Mouse (Mus musculus): ENCODE measurements around the gene Zfp606.

Gene Zfp606

GRCm38 (mm10) chr7:12478158-12479008 lies at the start of gene Zfp606:
TSS of gene Zfp606 (plus strand) at chr7:12478293.
- peak; percentile 85 for DNase-seq

- DNase-seq = no peak
Measured at GRCm38 (mm10) chr7:12479009-12479346, 885 bp downstream of the Zfp606 start.

DNA sequence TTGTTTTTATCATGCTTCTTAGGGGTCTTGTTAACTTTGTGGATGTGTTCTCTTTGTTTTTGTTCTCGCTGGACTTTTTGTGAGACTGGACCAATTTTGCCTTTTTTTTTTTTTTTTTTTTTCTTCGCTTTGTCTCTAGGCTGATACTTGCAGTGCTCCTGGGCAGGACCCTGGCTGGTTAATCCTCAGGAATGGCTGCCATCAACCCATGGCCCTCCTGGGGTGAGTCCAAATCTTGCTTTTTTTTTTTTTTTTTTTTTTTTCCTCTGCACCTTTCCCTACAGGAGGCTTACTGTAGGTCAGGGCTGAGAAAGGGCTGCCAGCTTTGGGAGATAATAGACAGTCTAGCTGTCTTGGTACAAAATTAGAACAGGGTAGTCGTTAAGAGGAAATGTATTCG lies 1.4 kb downstream of the Zfp606 start:
- DNase-seq = no peak

GRCm38 (mm10) chr7:12483771-12484170 lies 5.7 kb downstream of the Zfp606 start:
- DNase-seq = no peak

GRCm38 (mm10) chr7:12485956-12486355 lies 7.9 kb downstream of the Zfp606 start:
- no peak for DNase-seq

DNA sequence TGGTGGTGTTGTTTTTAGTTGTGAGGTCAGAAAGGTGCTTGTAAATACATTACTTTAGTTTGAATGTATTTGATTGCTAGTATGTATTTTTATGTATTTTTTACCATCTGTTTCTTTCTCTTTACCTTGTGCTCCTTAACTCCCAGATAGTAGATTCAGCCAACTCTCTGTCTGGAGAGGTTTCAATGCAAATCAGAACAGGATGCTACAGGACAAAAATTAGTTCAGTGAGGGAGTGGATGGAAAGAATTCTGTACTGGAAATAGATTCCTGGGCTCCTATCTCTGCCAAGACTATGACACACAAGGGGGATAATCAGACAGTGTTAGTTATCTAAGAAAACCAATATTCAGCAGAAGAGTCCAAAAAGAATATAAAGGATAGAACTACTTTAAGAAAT lies 8.6 kb downstream of the Zfp606 start:
- no peak for DNase-seq

DNA sequence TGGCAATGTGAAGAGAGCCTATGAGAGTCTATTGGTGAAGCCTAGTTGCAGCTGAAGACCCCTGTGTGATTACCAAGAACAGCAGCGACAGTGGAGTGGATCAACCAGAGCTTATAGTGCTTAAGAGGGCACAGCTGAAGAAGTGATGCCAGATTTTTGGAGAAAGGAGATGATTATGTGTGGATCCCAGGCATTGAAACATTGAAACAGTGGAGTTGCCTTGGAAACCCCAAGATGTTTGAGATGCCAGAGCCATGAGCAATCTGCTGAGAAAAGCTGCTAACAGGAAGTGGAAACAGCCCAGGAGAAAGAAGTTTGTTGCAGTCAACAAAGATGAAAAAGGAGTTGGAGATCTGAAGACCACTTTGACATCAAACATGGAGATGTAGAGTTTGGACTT lies 32.8 kb downstream of the Zfp606 start:
- DNase-seq = no peak

DNA sequence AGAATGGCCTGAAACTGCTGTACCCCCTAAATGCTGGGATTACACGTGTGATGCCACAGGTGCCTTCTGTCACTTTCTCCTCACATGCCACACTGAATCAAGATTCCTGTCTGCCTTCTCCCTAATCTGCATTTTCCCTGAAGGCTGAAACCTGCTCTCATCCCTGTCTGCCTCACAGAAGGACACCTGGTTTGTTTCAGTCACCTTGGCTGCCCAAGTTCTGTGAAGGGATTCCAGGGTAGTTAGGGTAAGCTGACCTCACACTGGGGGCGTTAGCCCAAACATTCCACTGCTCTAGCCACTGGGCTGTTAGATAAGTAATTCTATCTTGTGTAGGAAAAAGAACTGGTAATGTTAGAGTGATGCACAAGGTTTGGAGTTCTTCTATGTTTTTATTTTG lies 34.1 kb downstream of the Zfp606 start, which contains the start of gene 2900092C05Rik:
2900092C05Rik (plus strand) TSS at position 301 of the 400 bp plus-strand sequence.
- DNase-seq = no peak
